Mouse (Mus musculus): ENCODE measurements around the gene 2200002J24Rik. TPM values are rescaled to one million over a fixed set of nuclear protein-coding genes. Genes with fewer than 3 reads are reported as not detected.

2200002J24Rik gene
- not detected in 2 replicates for polyA plus RNA-seq (2014; fragmentation: Nextera tagmentation; extraction: Ambion mirVana)

- peak; percentile 37 for DNase-seq (ENCODE audit: low spot score)
- H3K27ac ChIP-seq (ENCODE audit: low read depth, low read length): no peak within 1 kb of the TSS
- WGBS: 35% methylated on average over 9 of the region's 9 CpGs
Measured at GRCm38 (mm10) chr7:30698589-30698988, at the start of gene 2200002J24Rik. TSS of gene 2200002J24Rik (plus strand) at chr7:30698926.

GRCm38 (mm10) chr7:30649591-30650540 is 48.9 kb upstream of the 2200002J24Rik start, which contains the start of gene Rbm42:
TSS of gene Rbm42 (minus strand) at chr7:30650317.
- Histone ChIP-seq H3K9me3 (replicated peaks; ENCODE audit: control insufficient read depth, low read length) (no peaks in the 10 kb centered on the region), H3K9ac (ENCODE audit: low read length) (peak within 1 kb of the TSS; percentile 94), H3K4me3 (ENCODE audit: low read depth, low read length) (peak within 1 kb of the TSS; percentile 86), H3K36me3 (ENCODE audit: control insufficient read depth, insufficient read depth, low read length) (peaks cover 58% of the 10 kb centered on the region), H3K27me3 (replicated peaks; ENCODE audit: control insufficient read depth, insufficient read depth, low read length) (no peaks in the 10 kb centered on the region), H3K4me2 (ENCODE audit: low read length) (peak within 1 kb of the TSS; percentile 95), H3K4me1 (ENCODE audit: control insufficient read depth, insufficient read depth, low read length) (peaks cover 4% of the 10 kb centered on the region), H3K27ac (ENCODE audit: low read depth, low read length) (no peak within 1 kb of the TSS)
- peak; percentile 100 for DNase-seq (ENCODE audit: low spot score)
- ATAC-seq: peak; percentile 100
- 1% methylated on average over 59 of the region's 59 CpGs for WGBS

More at GRCm38 (mm10) chr7:30698589-30698988, at the start of gene 2200002J24Rik:
- ATAC-seq: no peak
- Histone ChIP-seq H3K36me3 (ENCODE audit: control insufficient read depth, insufficient read depth, low read length) (no peaks in the 10 kb centered on the region), H3K4me1 (ENCODE audit: control insufficient read depth, insufficient read depth, low read length) (no peaks in the 10 kb centered on the region), H3K27me3 (replicated peaks; ENCODE audit: control insufficient read depth, insufficient read depth, low read length) (no peaks in the 10 kb centered on the region), H3K9me3 (replicated peaks; ENCODE audit: control insufficient read depth, low read length) (no peaks in the 10 kb centered on the region), H3K4me2 (ENCODE audit: low read length) (no peak within 1 kb of the TSS), H3K9ac (ENCODE audit: low read length) (no peak within 1 kb of the TSS), H3K4me3 (ENCODE audit: low read depth, low read length) (no peak within 1 kb of the TSS)

GRCm38 (mm10) chr7:30664529-30665200 is 34.1 kb upstream of the 2200002J24Rik start, which contains the start of gene Haus5:
TSS of gene Haus5 (minus strand) at chr7:30664994.
- WGBS: under 1% methylated on average over 34 of the region's 34 CpGs
- Histone ChIP-seq H3K36me3 (ENCODE audit: control insufficient read depth, insufficient read depth, low read length) (peaks cover 21% of the 10 kb centered on the region), H3K4me1 (ENCODE audit: control insufficient read depth, insufficient read depth, low read length) (peaks cover 3% of the 10 kb centered on the region; the same call in 1 of the 2 replicates), H3K4me3 (ENCODE audit: low read depth, low read length) (peak within 1 kb of the TSS; percentile 55), H3K9me3 (replicated peaks; ENCODE audit: control insufficient read depth, low read length) (no peaks in the 10 kb centered on the region), H3K4me2 (ENCODE audit: low read length) (peak within 1 kb of the TSS; percentile 79), H3K27me3 (replicated peaks; ENCODE audit: control insufficient read depth, insufficient read depth, low read length) (no peaks in the 10 kb centered on the region), H3K27ac (ENCODE audit: low read depth, low read length) (peak within 1 kb of the TSS; percentile 63; the same call in 1 of the 2 replicates), H3K9ac (ENCODE audit: low read length) (peak within 1 kb of the TSS; percentile 74)
- DNase-seq (ENCODE audit: low spot score): peak; percentile 97
- peak; percentile 97 for ATAC-seq

- DNase-seq (ENCODE audit: low spot score) (peak; percentile 30), ATAC-seq (peak; percentile 71)
- peak overlapping the region; percentile 63; the same call in 1 of the 2 replicates for H3K27ac ChIP-seq (ENCODE audit: low read depth, low read length)
- H3K4me1 ChIP-seq (ENCODE audit: control insufficient read depth, insufficient read depth, low read length): peaks cover 3% of the 10 kb centered on the region; the same call in 1 of the 2 replicates
- WGBS: 6% methylated on average over 11 of the region's 11 CpGs
- H3K36me3 ChIP-seq (ENCODE audit: control insufficient read depth, insufficient read depth, low read length): peaks cover 15% of the 10 kb centered on the region
- H3K9ac ChIP-seq (ENCODE audit: low read length): peak overlapping the region; percentile 74
- H3K27me3 ChIP-seq (replicated peaks; ENCODE audit: control insufficient read depth, insufficient read depth, low read length): no peaks in the 10 kb centered on the region
- no peaks in the 10 kb centered on the region for H3K9me3 ChIP-seq (replicated peaks; ENCODE audit: control insufficient read depth, low read length)
- H3K4me2 ChIP-seq (ENCODE audit: low read length): peak overlapping the region; percentile 79
- peak overlapping the region; percentile 55 for H3K4me3 ChIP-seq (ENCODE audit: low read depth, low read length)
Measured at GRCm38 (mm10) chr7:30665321-30665720, 33.4 kb upstream of the 2200002J24Rik start.

GRCm38 (mm10) chr7:30669229-30669628 is 29.5 kb upstream of the 2200002J24Rik start:
- Histone ChIP-seq H3K4me2 (ENCODE audit: low read length) (no peak overlapping the region), H3K36me3 (ENCODE audit: control insufficient read depth, insufficient read depth, low read length) (no peaks in the 10 kb centered on the region), H3K4me1 (ENCODE audit: control insufficient read depth, insufficient read depth, low read length) (peaks cover 2% of the 10 kb centered on the region; the same call in 1 of the 2 replicates), H3K4me3 (ENCODE audit: low read depth, low read length) (no peak overlapping the region), H3K9me3 (replicated peaks; ENCODE audit: control insufficient read depth, low read length) (no peaks in the 10 kb centered on the region), H3K27me3 (replicated peaks; ENCODE audit: control insufficient read depth, insufficient read depth, low read length) (no peaks in the 10 kb centered on the region), H3K9ac (ENCODE audit: low read length) (no peak overlapping the region), H3K27ac (ENCODE audit: low read depth, low read length) (no peak overlapping the region)
- 40% methylated on average over 3 of the region's 3 CpGs for whole genome bisulfite sequencing
- DNase-seq (ENCODE audit: low spot score): peak; percentile 31
- no peak for ATAC-seq

- Histone ChIP-seq H3K36me3 (ENCODE audit: control insufficient read depth, insufficient read depth, low read length) (no peaks in the 10 kb centered on the region), H3K4me1 (ENCODE audit: control insufficient read depth, insufficient read depth, low read length) (no peaks in the 10 kb centered on the region), H3K4me2 (ENCODE audit: low read length) (no peak within 1 kb of the TSS), H3K9me3 (replicated peaks; ENCODE audit: control insufficient read depth, low read length) (no peaks in the 10 kb centered on the region), H3K27me3 (replicated peaks; ENCODE audit: control insufficient read depth, insufficient read depth, low read length) (no peaks in the 10 kb centered on the region), H3K4me3 (ENCODE audit: low read depth, low read length) (no peak within 1 kb of the TSS), H3K9ac (ENCODE audit: low read length) (no peak within 1 kb of the TSS), H3K27ac (ENCODE audit: low read depth, low read length) (no peak within 1 kb of the TSS)
- ATAC-seq: no peak
- no peak for DNase-seq (ENCODE audit: low spot score)
- WGBS: 77% methylated on average over 9 of the region's 9 CpGs
Measured at GRCm38 (mm10) chr7:30671480-30671879, 27.2 kb upstream of the 2200002J24Rik start, which contains the start of gene Pmis2. TSS of gene Pmis2 (minus strand) at chr7:30671605.

- DNase-seq (ENCODE audit: low spot score): peak; percentile 67
- H3K36me3 ChIP-seq (ENCODE audit: control insufficient read depth, insufficient read depth, low read length): no peaks in the 10 kb centered on the region
- no peak overlapping the region for H3K9ac ChIP-seq (ENCODE audit: low read length)
- no peak overlapping the region for H3K4me3 ChIP-seq (ENCODE audit: low read depth, low read length)
- no peak overlapping the region for H3K4me2 ChIP-seq (ENCODE audit: low read length)
- 56% methylated on average over 5 of the region's 5 CpGs for WGBS
- no peaks in the 10 kb centered on the region for H3K4me1 ChIP-seq (ENCODE audit: control insufficient read depth, insufficient read depth, low read length)
- H3K27me3 ChIP-seq (replicated peaks; ENCODE audit: control insufficient read depth, insufficient read depth, low read length): no peaks in the 10 kb centered on the region
- ATAC-seq: no peak
- no peak overlapping the region for H3K27ac ChIP-seq (ENCODE audit: low read depth, low read length)
- H3K9me3 ChIP-seq (replicated peaks; ENCODE audit: control insufficient read depth, low read length): no peaks in the 10 kb centered on the region
Measured at GRCm38 (mm10) chr7:30678263-30678975, 20.3 kb upstream of the 2200002J24Rik start.

- H3K27me3 ChIP-seq (replicated peaks; ENCODE audit: control insufficient read depth, insufficient read depth, low read length): no peaks in the 10 kb centered on the region
- H3K4me1 ChIP-seq (ENCODE audit: control insufficient read depth, insufficient read depth, low read length): no peaks in the 10 kb centered on the region
- no peaks in the 10 kb centered on the region for H3K36me3 ChIP-seq (ENCODE audit: control insufficient read depth, insufficient read depth, low read length)
- H3K9me3 ChIP-seq (replicated peaks; ENCODE audit: control insufficient read depth, low read length): no peaks in the 10 kb centered on the region
- ATAC-seq (no peak), DNase-seq (ENCODE audit: low spot score) (no peak)
- no peak overlapping the region for H3K9ac ChIP-seq (ENCODE audit: low read length)
- no peak overlapping the region for H3K4me2 ChIP-seq (ENCODE audit: low read length)
- H3K4me3 ChIP-seq (ENCODE audit: low read depth, low read length): no peak overlapping the region
- no peak overlapping the region for H3K27ac ChIP-seq (ENCODE audit: low read depth, low read length)
- WGBS: 72% methylated on average over 5 of the region's 5 CpGs
Measured at GRCm38 (mm10) chr7:30681897-30682296, 16.8 kb upstream of the 2200002J24Rik start.
